Mouse (Mus musculus) heart, embryonic 15.5 days (tissue): ENCODE measurements around the gene Tcl1b1. TPM values are rescaled to one million over a fixed set of nuclear protein-coding genes. Genes with fewer than 3 reads are reported as not detected.
"Not testable (repeated sequence)": the region's sequence is repeated elsewhere in the genome, so short reads cannot be mapped to it uniquely, and the experiment has no call there.

Experiments
- ATAC-seq: fragments of 200-750 bp; cut with Nextera tagmentation; replicated peaks from 2 replicates; pipeline ENCODE4 v1.8.0; 2017; ENCODE audit warnings: low read depth, moderate TSS enrichment; ENCODE audit not compliant: insufficient number of reproducible peaks, insufficient read depth, low FRiP score
- H3K27ac ChIP-seq: fragments of 300-500 bp; sonication (generic); 2 replicates; pipeline ENCODE4 v1.5.1; 2015; ENCODE audit warnings: mild to moderate bottlenecking, inconsistent platforms
- H3K27me3 ChIP-seq: fragments of 300-500 bp; sonication (generic); 2 replicates; pipeline ENCODE4 v1.6.1; 2015; ENCODE audit warnings: inconsistent platforms
- H3K36me3 ChIP-seq: fragments of 300-500 bp; sonication (generic); 2 replicates; pipeline ENCODE4 v1.6.1; 2015; ENCODE audit warnings: mild to moderate bottlenecking, inconsistent platforms
- H3K4me1 ChIP-seq: fragments of 300-500 bp; sonication (generic); replicated peaks from 2 replicates; pipeline ENCODE4 v1.6.1; 2015; ENCODE audit warnings: inconsistent platforms
- H3K4me2 ChIP-seq: fragments of 300-500 bp; sonication (generic); 2 replicates; pipeline ENCODE4 v1.6.1; 2015; ENCODE audit warnings: inconsistent platforms, mild to moderate bottlenecking, moderate library complexity
- H3K4me3 ChIP-seq: fragments of 300-500 bp; sonication (generic); 2 replicates; pipeline ENCODE4 v1.5.1; 2015; ENCODE audit warnings: mild to moderate bottlenecking, inconsistent platforms
- H3K9ac ChIP-seq: fragments of 300-500 bp; sonication (generic); 2 replicates; pipeline ENCODE4 v1.6.1; 2015; ENCODE audit warnings: mild to moderate bottlenecking, inconsistent platforms
- H3K9me3 ChIP-seq: fragments of 300-500 bp; sonication (generic); replicated peaks from 2 replicates; pipeline ENCODE4 v1.6.1; 2016; ENCODE audit warnings: inconsistent platforms
- WGBS: fragments of 180-500 bp; shearing (Covaris S2); methylation state at CpG from one replicate; pipeline ENCODE4 v1.1.7; 2015; ENCODE audit warnings: mixed read lengths; 5-methylcytosine and 5-hydroxymethylcytosine counted together
- polyA plus RNA-seq: library from polyadenylated mRNA; unstranded; fragments of >200 nt; fragmentation: Nextera tagmentation; extraction: Ambion mirVana; gene quantifications from 2 replicates; pipeline ENCODE4 v1.2.1, GENCODE M21; 2015

Gene Tcl1b1
- polyA plus RNA-seq, 1 experiment from 2014 or later, result not detected

DNA sequence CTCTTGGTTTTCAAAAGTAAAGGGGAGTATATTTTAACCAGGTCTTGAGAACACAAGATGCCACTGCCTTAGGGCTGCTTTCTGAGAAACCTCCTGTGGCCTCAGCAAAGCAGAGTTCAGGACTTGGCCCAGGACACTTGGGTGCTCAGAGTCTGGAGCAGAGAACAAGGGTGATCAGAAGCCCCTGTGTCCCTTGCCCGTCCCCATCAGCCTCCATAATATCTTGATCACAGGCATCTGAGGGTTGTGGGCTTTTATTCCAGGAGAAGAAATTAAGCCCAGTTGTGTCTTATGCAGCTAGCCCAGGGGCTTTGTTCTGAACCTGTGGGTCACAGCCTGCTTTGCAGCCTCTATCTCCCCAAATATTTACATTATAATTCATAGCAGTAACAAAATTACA is 42.2 kb downstream of the Tcl1b1 start, which contains the start of gene Tcl1b4:
Gene Tcl1b4 (plus strand): TSS at position 301 of the 400 bp plus-strand sequence.
- H3K4me1 ChIP-seq, ATAC-seq, H3K4me2 ChIP-seq, H3K9ac ChIP-seq, H3K36me3 ChIP-seq, H3K4me3 ChIP-seq, H3K27ac ChIP-seq, H3K9me3 ChIP-seq, H3K27me3 ChIP-seq: not testable (repeated sequence)
- WGBS, result 70% methylated on average over 1 of the region's 1 CpGs

DNA sequence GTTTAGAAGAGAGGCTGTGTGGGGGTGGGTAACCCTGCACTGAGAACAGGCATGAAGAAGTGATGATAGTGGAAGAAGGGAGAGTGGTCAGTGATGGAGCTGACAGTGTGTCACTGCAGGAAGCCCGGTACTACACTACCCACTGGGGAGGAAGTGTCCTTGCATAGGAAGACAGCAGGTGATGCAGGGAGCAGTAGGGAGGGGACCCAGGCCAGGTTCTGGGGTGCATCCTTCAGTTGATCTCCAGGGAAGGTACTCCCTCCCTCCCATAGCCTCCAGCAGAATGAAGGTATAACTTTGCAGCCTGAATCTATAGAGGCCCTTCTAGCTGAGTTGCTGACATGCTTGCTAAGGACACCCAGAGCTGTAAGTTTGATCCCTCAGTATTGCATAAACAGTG is 47.6 kb downstream of the Tcl1b1 start:
- Histone ChIP-seq H3K4me3 (no peak overlapping the region), H3K4me2 (no peak overlapping the region), H3K9ac (no peak overlapping the region), H3K4me1 (no peaks in the 10 kb centered on the region), H3K27me3 (no peaks in the 10 kb centered on the region), H3K27ac (no peak overlapping the region), H3K36me3 (no peaks in the 10 kb centered on the region), H3K9me3 (no peaks in the 10 kb centered on the region)
- ATAC-seq, result no peak
- WGBS, result 36% methylated on average over 1 of the region's 1 CpGs

DNA sequence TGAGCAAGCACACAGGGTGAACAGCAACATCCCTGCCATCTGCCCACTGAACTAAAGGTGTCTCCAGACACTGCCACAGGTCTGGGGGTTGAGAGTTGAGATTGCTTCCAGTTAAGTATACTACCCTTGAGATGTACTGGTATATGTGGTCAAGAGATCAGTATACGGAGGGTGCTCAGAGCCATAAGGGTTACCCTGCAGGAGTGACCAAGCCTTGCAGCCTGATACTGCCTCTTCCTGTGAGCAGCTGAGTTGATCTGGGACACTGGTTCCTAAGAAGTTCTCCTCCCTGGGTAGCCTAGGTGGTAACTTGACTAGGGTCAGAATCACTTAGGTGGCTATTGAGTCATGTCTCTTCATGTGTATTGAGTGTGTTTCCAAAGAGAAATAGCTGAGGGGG is 49.0 kb downstream of the Tcl1b1 start:
- no peaks in the 10 kb centered on the region for H3K27me3 ChIP-seq
- H3K36me3 ChIP-seq, result no peaks in the 10 kb centered on the region
- no peak overlapping the region for H3K9ac ChIP-seq
- ATAC-seq, result no peak
- H3K9me3 ChIP-seq, result no peaks in the 10 kb centered on the region
- H3K4me1 ChIP-seq, result no peaks in the 10 kb centered on the region
- H3K4me2 ChIP-seq, result no peak overlapping the region
- WGBS, result 89% methylated on average over 1 of the region's 1 CpGs
- H3K27ac ChIP-seq, result no peak overlapping the region
- H3K4me3 ChIP-seq, result no peak overlapping the region

DNA sequence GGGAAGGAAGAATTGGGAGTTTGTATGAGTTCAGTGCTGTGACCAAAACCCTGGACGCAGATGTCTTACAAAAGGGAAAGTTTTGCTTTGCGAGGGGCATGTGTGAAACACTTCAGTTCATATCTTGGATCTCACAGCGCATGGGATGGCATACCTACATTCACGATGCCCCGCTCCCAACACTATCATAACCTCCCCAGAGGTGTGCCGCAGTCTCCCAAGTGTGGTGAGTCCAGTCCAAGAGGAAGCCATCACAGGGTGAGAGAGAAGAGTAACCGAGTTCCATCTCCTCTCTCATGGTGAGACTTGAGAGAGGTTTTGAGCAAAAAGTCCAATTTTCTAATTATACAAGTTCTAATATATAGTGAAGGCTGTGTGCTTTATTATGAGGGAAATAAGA is 49.7 kb downstream of the Tcl1b1 start:
- no peaks in the 10 kb centered on the region for H3K4me1 ChIP-seq
- no peaks in the 10 kb centered on the region for H3K36me3 ChIP-seq
- no peak overlapping the region for H3K9ac ChIP-seq
- no peak overlapping the region for H3K27ac ChIP-seq
- no peak for ATAC-seq
- 87% methylated on average over 7 of the region's 7 CpGs for WGBS
- no peak overlapping the region for H3K4me3 ChIP-seq
- H3K9me3 ChIP-seq, result no peaks in the 10 kb centered on the region
- no peaks in the 10 kb centered on the region for H3K27me3 ChIP-seq
- no peak overlapping the region for H3K4me2 ChIP-seq

Other genes starting within 250 kb of the Tcl1b1 start
- 1.6 and 2.0 TPM in 2 replicates for gene Syne3, start 149.9 kb upstream of the Tcl1b1 start, polyA plus RNA-seq
- gene Glrx5, start 127.0 kb upstream of the Tcl1b1 start, polyA plus RNA-seq, result 155 and 163 TPM in 2 replicates
- not detected in 2 replicates for gene Tcl1b2, start 13.7 kb upstream of the Tcl1b1 start, polyA plus RNA-seq
- gene Tcl1b5, start 16.7 kb downstream of the Tcl1b1 start, polyA plus RNA-seq, result not detected in 2 replicates
- gene Tcl1b3, start 31.4 kb downstream of the Tcl1b1 start, polyA plus RNA-seq, result not detected in 2 replicates
- not detected in 2 replicates for gene Tcl1b4, start 42.3 kb downstream of the Tcl1b1 start, polyA plus RNA-seq
- not detected in 2 replicates for gene Tcl1, start 63.1 kb downstream of the Tcl1b1 start, polyA plus RNA-seq
- 0.10 TPM in 1 of 2 replicates, not detected in the other for gene Tunar, start 174.2 kb downstream of the Tcl1b1 start, polyA plus RNA-seq